Mouse (Mus musculus) testis, adult 2 months (tissue): ENCODE results near the gene Rasgef1b. TPM values are rescaled to one million over a fixed set of nuclear protein-coding genes. Genes with fewer than 3 reads are reported as not detected.

ENCODE experiments used
- H3K27ac ChIP-seq: fragments of 200-500 bp; 2 replicates; pipeline ENCODE4 v1.5.1; 2012; ENCODE audit warnings: low read depth, low read length; ENCODE audit not compliant: control insufficient read depth, insufficient read depth
- H3K27me3 ChIP-seq: fragments of 200-500 bp; 2 replicates; pipeline ENCODE4 v1.6.1; 2012; ENCODE audit warnings: mild to moderate bottlenecking, low read length, moderate library complexity; ENCODE audit not compliant: control insufficient read depth, insufficient read depth
- H3K36me3 ChIP-seq: fragments of 200-500 bp; 2 replicates; pipeline ENCODE4 v1.6.1; 2012; ENCODE audit warnings: mild to moderate bottlenecking, low read length; ENCODE audit not compliant: control insufficient read depth, insufficient read depth
- H3K4me1 ChIP-seq: fragments of 200-500 bp; 2 replicates; pipeline ENCODE4 v1.6.1; 2012; ENCODE audit warnings: low read length; ENCODE audit not compliant: control insufficient read depth, insufficient read depth
- H3K4me3 ChIP-seq: fragments of 200-500 bp; 2 replicates; pipeline ENCODE4 v1.5.1; 2012; ENCODE audit warnings: low read depth, mild to moderate bottlenecking, low read length, moderate library complexity, mixed read lengths; ENCODE audit not compliant: control insufficient read depth
- CTCF ChIP-seq: fragments of 200-500 bp; IDR thresholded peaks from 2 replicates; pipeline ENCODE4 v1.5.1; 2012; ENCODE audit warnings: low read depth, mild to moderate bottlenecking, inconsistent platforms, low read length, moderate library complexity; ENCODE audit not compliant: control insufficient read depth, insufficient read depth, insufficient replicate concordance
- POLR2A ChIP-seq: fragments of 200-500 bp; IDR thresholded peaks from 2 replicates; pipeline ENCODE4 v1.6.1; 2012; ENCODE audit warnings: low read depth, mild to moderate bottlenecking, inconsistent platforms, low read length, moderate library complexity; ENCODE audit not compliant: control insufficient read depth
- polyA plus RNA-seq: library from polyadenylated mRNA; depleted of rRNA; stranded (reverse); fragments of >200 nt; gene quantifications from 2 replicates; pipeline ENCODE4 v1.2.3, GENCODE M21; 2012

The Rasgef1b gene
- polyA plus RNA-seq, 1 experiment, result 3.2 TPM

- no peaks in the 10 kb centered on the region for H3K27me3 ChIP-seq
- no peak for TF ChIP-seq CTCF
- no peak for TF ChIP-seq POLR2A
- H3K4me3 ChIP-seq, result no peak overlapping the region
- H3K36me3 ChIP-seq, result no peaks in the 10 kb centered on the region
- H3K4me1 ChIP-seq, result no peaks in the 10 kb centered on the region; the same call in 1 of the 2 replicates
- no peak overlapping the region for H3K27ac ChIP-seq
Measured at GRCm38 (mm10) chr5:99385737-99386136, 343.1 kb downstream of the Rasgef1b start.

GRCm38 (mm10) chr5:99385090-99385489, 343.8 kb downstream of the Rasgef1b start:
- Histone ChIP-seq H3K27ac (no peak overlapping the region), H3K4me3 (no peak overlapping the region), H3K36me3 (no peaks in the 10 kb centered on the region), H3K4me1 (no peaks in the 10 kb centered on the region; the same call in 1 of the 2 replicates), H3K27me3 (no peaks in the 10 kb centered on the region)
- TF ChIP-seq CTCF, result no peak
- TF ChIP-seq POLR2A, result no peak

- Histone ChIP-seq H3K27me3 (no peaks in the 10 kb centered on the region), H3K4me3 (no peak overlapping the region), H3K36me3 (no peaks in the 10 kb centered on the region), H3K4me1 (peaks cover 6% of the 10 kb centered on the region), H3K27ac (no peak overlapping the region)
- TF ChIP-seq CTCF (no peak), POLR2A (no peak)
Measured at GRCm38 (mm10) chr5:99383783-99384281, 345.0 kb downstream of the Rasgef1b start.

GRCm38 (mm10) chr5:99382786-99383185, 346.1 kb downstream of the Rasgef1b start:
- Histone ChIP-seq H3K4me1 (peaks cover 7% of the 10 kb centered on the region), H3K27me3 (no peaks in the 10 kb centered on the region), H3K27ac (no peak overlapping the region), H3K4me3 (no peak overlapping the region), H3K36me3 (no peaks in the 10 kb centered on the region)
- TF ChIP-seq POLR2A (no peak), CTCF (no peak)

GRCm38 (mm10) chr5:99381639-99382038, 347.2 kb downstream of the Rasgef1b start:
- H3K27ac ChIP-seq, result no peak overlapping the region
- H3K4me3 ChIP-seq, result no peak overlapping the region
- TF ChIP-seq POLR2A (no peak), CTCF (no peak)
- no peaks in the 10 kb centered on the region for H3K27me3 ChIP-seq
- H3K4me1 ChIP-seq, result peaks cover 7% of the 10 kb centered on the region
- no peaks in the 10 kb centered on the region for H3K36me3 ChIP-seq

GRCm38 (mm10) chr5:99380882-99381281, 348.0 kb downstream of the Rasgef1b start:
- no peaks in the 10 kb centered on the region for H3K27me3 ChIP-seq
- H3K4me3 ChIP-seq, result no peak overlapping the region
- peaks cover 7% of the 10 kb centered on the region for H3K4me1 ChIP-seq
- H3K36me3 ChIP-seq, result no peaks in the 10 kb centered on the region
- H3K27ac ChIP-seq, result no peak overlapping the region
- TF ChIP-seq POLR2A (no peak), CTCF (no peak)

- H3K4me1 ChIP-seq, result peaks cover 7% of the 10 kb centered on the region
- H3K4me3 ChIP-seq, result no peak overlapping the region
- H3K36me3 ChIP-seq, result no peaks in the 10 kb centered on the region
- H3K27ac ChIP-seq, result no peak overlapping the region
- TF ChIP-seq CTCF (no peak), POLR2A (no peak)
- H3K27me3 ChIP-seq, result no peaks in the 10 kb centered on the region
Measured at GRCm38 (mm10) chr5:99380166-99380565, 348.7 kb downstream of the Rasgef1b start.
